Mouse (Mus musculus) MEL (cell line): ENCODE results near the gene Icam5. TPM values are rescaled to one million over a fixed set of nuclear protein-coding genes. Genes with fewer than 3 reads are reported as not detected.

ENCODE experiments used
- DNase-seq: peaks from one replicate; pipeline ENCODE4 v3.0.0; 2011; ENCODE audit warnings: low read depth, low spot score
- H3K27ac ChIP-seq: 2 replicates; pipeline ENCODE4 v1.5.1; 2012; ENCODE audit warnings: low read depth, mild to moderate bottlenecking, control low read depth, low read length, moderate library complexity; ENCODE audit not compliant: control insufficient read depth
- H3K27me3 ChIP-seq, 2 experiments: fragments of 150-350 bp in 1 of 2; sonication (generic) in 1 of 2; 2 replicates each; pipeline ENCODE4 v1.6.1; 2012; ENCODE audit warnings: low read length in 2 of 2, mild to moderate bottlenecking in 2 of 2, improper control_type of control experiment in 1 of 2, moderate library complexity in 1 of 2; ENCODE audit not compliant: insufficient read depth in 2 of 2, control insufficient read depth in 1 of 2
- H3K36me3 ChIP-seq, 2 experiments: 2 replicates each; pipeline ENCODE4 v1.6.1; 2012 to 2014; ENCODE audit warnings: low read length in 2 of 2, improper control_type of control experiment in 1 of 2, inconsistent platforms in 1 of 2, mild to moderate bottlenecking in 1 of 2; ENCODE audit not compliant: insufficient read depth in 2 of 2, control insufficient read depth in 1 of 2
- H3K4me1 ChIP-seq, 2 experiments: fragments of 150-350 bp in 1 of 2; sonication (generic) in 1 of 2; 2 replicates each; pipeline ENCODE4 v1.6.1; 2012; ENCODE audit warnings: low read length in 2 of 2, improper control_type of control experiment in 1 of 2, mild to moderate bottlenecking in 1 of 2; ENCODE audit not compliant: insufficient read depth in 2 of 2, control insufficient read depth in 1 of 2
- H3K4me3 ChIP-seq, 2 experiments: fragments of 150-350 bp in 1 of 2; sonication (generic) in 1 of 2; 2 replicates each; pipeline ENCODE4 v1.5.1; 2012; ENCODE audit warnings: low read depth in 2 of 2, low read length in 2 of 2, mild to moderate bottlenecking in 2 of 2, moderate library complexity in 2 of 2, control low read depth in 1 of 2, improper control_type of control experiment in 1 of 2; ENCODE audit not compliant: control insufficient read depth in 1 of 2, insufficient read depth in 1 of 2
- H3K79me2 ChIP-seq: 2 replicates; pipeline ENCODE4 v1.6.1; 2012; ENCODE audit warnings: mild to moderate bottlenecking, low read length, moderate library complexity; ENCODE audit not compliant: control insufficient read depth, poor library complexity, insufficient read depth
- H3K9ac ChIP-seq: 2 replicates; pipeline ENCODE4 v1.6.1; 2012; ENCODE audit warnings: low read depth, mild to moderate bottlenecking, control low read depth, low read length, moderate library complexity; ENCODE audit not compliant: control insufficient read depth, poor library complexity, severe bottlenecking
- H3K9me3 ChIP-seq: fragments of 150-350 bp; sonication (generic); replicated peaks from 2 replicates; pipeline ENCODE4 v1.6.1; 2012; ENCODE audit warnings: mild to moderate bottlenecking, low read length, improper control_type of control experiment, moderate library complexity; ENCODE audit not compliant: insufficient read depth
- CHD2 ChIP-seq: IDR thresholded peaks from 2 replicates; pipeline ENCODE4 v1.6.1; 2011; ENCODE audit warnings: low read length, improper control_type of control experiment
- CTCF ChIP-seq, 3 experiments: IDR thresholded peaks in 2 of 3; conservative IDR thresholded peaks in 1 of 3; 2 replicates each; pipeline ENCODE4 v1.5.1; 2011 to 2012; ENCODE audit warnings: low read length in 3 of 3, low read depth in 2 of 3, mild to moderate bottlenecking in 2 of 3, improper control_type of control experiment in 1 of 3, inconsistent platforms in 1 of 3, mixed read lengths in 1 of 3, moderate library complexity in 1 of 3; ENCODE audit not compliant: control insufficient read depth in 1 of 3, insufficient read depth in 1 of 3, poor library complexity in 1 of 3, severe bottlenecking in 1 of 3
- EP300 ChIP-seq, 2 experiments: IDR thresholded peaks; 2 replicates each; pipeline ENCODE4 v1.6.1; 2011; ENCODE audit warnings: improper control_type of control experiment in 2 of 2, low read length in 2 of 2, low read depth in 1 of 2, mild to moderate bottlenecking in 1 of 2
- GABPA ChIP-seq: IDR thresholded peaks from 2 replicates; pipeline ENCODE4 v1.6.1; 2012; ENCODE audit warnings: low read depth, mild to moderate bottlenecking, inconsistent platforms, low read length, improper control_type of control experiment, moderate library complexity
- GATA1 ChIP-seq: IDR thresholded peaks from 2 replicates; pipeline ENCODE4 v1.6.1; 2011; ENCODE audit warnings: low read depth, low read length, improper control_type of control experiment
- HCFC1 ChIP-seq: IDR thresholded peaks from 2 replicates; pipeline ENCODE4 v1.6.1; 2012; ENCODE audit warnings: low read depth, mild to moderate bottlenecking, inconsistent platforms, low read length, improper control_type of control experiment, moderate library complexity
- MAX ChIP-seq: IDR thresholded peaks from 2 replicates; pipeline ENCODE4 v1.6.1; 2011; ENCODE audit warnings: low read length, improper control_type of control experiment
- MAZ ChIP-seq: IDR thresholded peaks from 2 replicates; pipeline ENCODE4 v1.6.1; 2012; ENCODE audit warnings: low read depth, mild to moderate bottlenecking, inconsistent platforms, low read length, improper control_type of control experiment
- MEF2A ChIP-seq: IDR thresholded peaks from 2 replicates; pipeline ENCODE4 v1.6.1; 2014; ENCODE audit warnings: low read depth, mild to moderate bottlenecking, inconsistent platforms, low read length, improper control_type of control experiment; ENCODE audit not compliant: poor library complexity, insufficient replicate concordance, severe bottlenecking; ENCODE audit errors: extremely low read depth
- MXI1 ChIP-seq: IDR thresholded peaks from 2 replicates; pipeline ENCODE4 v1.6.1; 2011; ENCODE audit warnings: mild to moderate bottlenecking, low read depth, low read length, improper control_type of control experiment
- MYB ChIP-seq: IDR thresholded peaks from 2 replicates; pipeline ENCODE4 v1.6.1; 2011; ENCODE audit warnings: mild to moderate bottlenecking, low read depth, low read length, improper control_type of control experiment
- MYC ChIP-seq: IDR thresholded peaks from 2 replicates; pipeline ENCODE4 v1.6.1; 2011; ENCODE audit warnings: low read depth, mild to moderate bottlenecking, low read length, improper control_type of control experiment, moderate library complexity
- POLR2AphosphoS5 ChIP-seq: IDR thresholded peaks from 2 replicates; pipeline ENCODE4 v1.6.1; 2012; ENCODE audit warnings: low read depth, borderline replicate concordance, mild to moderate bottlenecking, inconsistent platforms, low read length, moderate library complexity, mixed read lengths
- TBP ChIP-seq: IDR thresholded peaks from 2 replicates; pipeline ENCODE4 v1.8.0; 2011; ENCODE audit warnings: low read depth, low read length, improper control_type of control experiment
- polyA plus RNA-seq, 2 experiments: library from polyadenylated mRNA; stranded (reverse) in 1 of 2; unstranded in 1 of 2; fragments of >175 nt in 1 of 2; fragments of >200 nt in 1 of 2; gene quantifications; 2 replicates each; pipeline versions ENCODE4 v1.2.1 to v1.2.4; 2012; ENCODE audit warnings: low replicate concordance in 2 of 2, low read depth in 1 of 2; ENCODE audit not compliant: insufficient read length in 2 of 2, insufficient read depth in 1 of 2, missing spikeins in 1 of 2
- total RNA-seq: library from RNA; depleted of rRNA; stranded (reverse); fragments of 300-350 nt; gene quantifications from 2 replicates; pipeline ENCODE4 v1.2.3, GENCODE M21; 2012

Gene Icam5
- total and polyA plus RNA-seq, 3 experiments = 4.8 to 9.5 TPM; not detected in 1

DNA sequence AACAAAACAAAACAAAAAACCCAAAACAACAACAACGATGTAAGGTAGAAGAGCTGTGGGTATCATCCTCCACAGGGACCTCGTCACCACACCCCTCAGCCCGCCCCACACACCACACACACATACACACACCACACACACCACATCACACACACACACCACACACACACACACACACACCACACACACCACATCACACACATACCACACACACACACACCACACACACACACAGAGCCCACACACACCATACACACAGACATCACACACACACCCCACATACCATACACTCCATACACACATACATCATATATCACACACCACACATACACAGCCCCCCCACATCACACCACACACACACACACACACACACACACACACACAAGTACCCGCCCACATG, 40.3 kb upstream of the Icam5 start:
- H3K4me3 ChIP-seq = no peak overlapping the region
- H3K79me2 ChIP-seq = no peaks in the 10 kb centered on the region
- H3K9ac ChIP-seq = no peak overlapping the region
- peaks cover 0 to under 1% of the 10 kb centered on the region in 2 experiments; a peak in 1 of 4 replicates for H3K36me3 ChIP-seq
- no peak for TF ChIP-seq CHD2
- TF ChIP-seq GATA1 = no peak
- TF ChIP-seq MAX = 0 out of 2 replicates have a peak, but pooled peaks have one; percentile 12
- peak; percentile 96; the same call in 1 of the 2 replicates for TF ChIP-seq POLR2AphosphoS5
- no peak for TF ChIP-seq MAZ
- no peak for TF ChIP-seq MYB
- no peak for TF ChIP-seq GABPA
- TF ChIP-seq HCFC1 = no peak
- no peaks in the 10 kb centered on the region for H3K9me3 ChIP-seq
- H3K27me3 ChIP-seq = peaks cover 2 to 5% of the 10 kb centered on the region in 2 experiments; a peak in 1 of 4 replicates
- DNase-seq = no peak
- no peaks in the 10 kb centered on the region for H3K4me1 ChIP-seq
- H3K27ac ChIP-seq = no peak overlapping the region

DNA sequence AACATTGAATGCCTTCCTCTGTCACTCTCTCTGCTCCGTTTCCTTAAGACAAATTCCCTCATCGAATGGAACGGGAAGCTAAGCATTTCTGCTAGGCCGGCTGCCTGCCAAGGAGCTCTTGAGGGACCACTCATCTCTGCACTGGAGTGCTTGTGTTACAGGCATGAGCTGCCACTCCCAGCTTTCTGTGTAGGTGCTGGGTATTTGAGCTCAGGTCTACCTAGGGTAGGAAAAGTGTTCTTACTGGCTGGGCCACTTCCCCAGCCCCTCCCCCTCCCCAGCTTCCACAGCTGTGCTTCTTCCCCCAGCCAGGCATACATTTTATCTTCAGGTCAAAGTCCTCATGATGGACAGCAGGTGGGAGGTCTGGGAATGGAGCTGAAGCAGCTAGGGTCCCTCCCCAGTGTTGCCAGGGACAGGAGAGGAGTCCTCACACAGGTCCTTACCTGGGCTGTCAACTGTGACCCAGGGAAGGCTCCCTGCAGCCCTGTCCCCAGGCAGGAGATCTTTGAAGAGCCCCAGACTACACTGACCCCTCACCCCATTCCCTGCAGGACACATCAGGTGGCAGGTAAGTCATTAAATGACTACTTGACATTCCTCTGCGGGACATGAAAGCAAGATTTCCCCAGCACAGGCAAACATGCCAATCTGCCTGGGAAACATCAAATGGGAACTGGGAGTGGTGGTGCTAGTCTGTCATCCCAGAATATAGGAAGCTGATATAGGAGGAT, 38.5 kb upstream of the Icam5 start:
- Histone ChIP-seq H3K36me3 (peaks cover 0 to 12% of the 10 kb centered on the region in 2 experiments; a peak in 2 of 4 replicates), H3K9me3 (no peaks in the 10 kb centered on the region), H3K79me2 (no peaks in the 10 kb centered on the region), H3K4me3 (no peak overlapping the region), H3K9ac (no peak overlapping the region), H3K27ac (no peak overlapping the region), H3K27me3 (0 out of 4 replicates have a peak, but pooled peaks cover 0 to under 1% of the 10 kb centered on the region in 2 experiments), H3K4me1 (peaks cover 5 to 9% of the 10 kb centered on the region in 2 experiments; a peak in 3 of 4 replicates)
- TF ChIP-seq MEF2A = no peak
- TF ChIP-seq TBP = no peak
- TF ChIP-seq MXI1 = no peak
- no peak for TF ChIP-seq CTCF (IDR thresholded peaks at IDR 0.05 in 2 of 3, conservative IDR thresholded peaks at IDR 0.05 in 1 of 3; ENCODE audit: control insufficient read depth in 1 of 3, insufficient read depth in 1 of 3, low read depth in 2 of 3, low read length in 3 of 3, poor library complexity in 1 of 3, severe bottlenecking in 1 of 3)
- no peak for DNase-seq

DNA sequence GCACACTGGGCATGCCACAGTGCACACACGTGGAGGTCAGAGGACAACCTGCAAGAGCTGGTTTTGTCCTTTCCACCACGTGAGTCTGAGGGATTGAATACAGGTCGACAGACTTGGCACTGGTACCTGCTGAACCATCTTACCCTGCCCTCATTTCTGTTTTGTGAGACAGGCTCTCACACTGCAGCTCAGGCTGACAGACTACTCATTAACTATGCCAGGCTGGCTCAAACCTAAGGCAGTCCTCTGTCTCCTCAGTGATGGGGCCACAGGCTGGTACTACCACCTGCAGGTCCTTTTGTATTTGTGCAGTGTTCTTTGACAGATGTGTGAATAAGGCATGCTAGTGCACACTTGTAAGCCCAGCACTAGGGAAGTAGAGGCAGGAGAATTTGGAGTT, 36.8 kb upstream of the Icam5 start:
- H3K4me1 ChIP-seq = peaks cover 5 to 9% of the 10 kb centered on the region in 2 experiments; a peak in 3 of 4 replicates
- H3K79me2 ChIP-seq = no peaks in the 10 kb centered on the region
- no peak overlapping the region for H3K4me3 ChIP-seq
- H3K27ac ChIP-seq = no peak overlapping the region
- H3K9ac ChIP-seq = no peak overlapping the region
- no peak for DNase-seq
- peaks cover 0 to 12% of the 10 kb centered on the region in 2 experiments; a peak in 2 of 4 replicates for H3K36me3 ChIP-seq
- H3K27me3 ChIP-seq = no peaks in the 10 kb centered on the region
- no peaks in the 10 kb centered on the region for H3K9me3 ChIP-seq
- no peak for TF ChIP-seq EP300 (IDR thresholded peaks at IDR 0.05; ENCODE audit: low read depth in 1 of 2, low read length in 2 of 2)
- TF ChIP-seq MYC = no peak
